Mouse (Mus musculus) B cell, adult 2 months (primary cell): ENCODE results near the gene Tspo.

ENCODE experiments used
- DNase-seq, 2 experiments: peaks; one replicate each; pipeline ENCODE4 v3.0.0; 2022

The Tspo gene

DNA sequence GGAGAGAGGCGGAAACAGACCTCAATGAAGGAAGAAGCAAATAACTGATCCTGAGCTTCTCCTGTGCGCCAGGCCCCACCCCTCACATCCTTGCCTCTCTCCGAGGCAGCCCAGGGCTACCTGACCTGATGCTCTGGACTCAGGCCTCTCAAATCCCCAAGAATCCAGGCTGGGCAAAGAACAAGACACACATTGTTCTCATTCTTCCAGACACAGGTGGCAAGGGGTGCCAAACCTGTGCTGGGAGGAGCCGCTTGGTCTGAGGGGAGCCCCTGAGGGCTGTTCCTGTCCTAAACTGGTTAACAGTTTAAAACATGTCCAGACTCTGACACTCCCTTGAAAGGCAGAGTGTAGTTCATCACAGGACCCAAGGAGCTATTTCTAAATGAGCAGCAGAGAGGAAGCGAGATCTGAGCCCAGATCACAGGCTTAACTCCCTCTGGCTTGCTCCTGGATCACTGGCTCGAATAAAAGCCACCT, 21.4 kb downstream of the Tspo start:
- no peak for DNase-seq

DNA sequence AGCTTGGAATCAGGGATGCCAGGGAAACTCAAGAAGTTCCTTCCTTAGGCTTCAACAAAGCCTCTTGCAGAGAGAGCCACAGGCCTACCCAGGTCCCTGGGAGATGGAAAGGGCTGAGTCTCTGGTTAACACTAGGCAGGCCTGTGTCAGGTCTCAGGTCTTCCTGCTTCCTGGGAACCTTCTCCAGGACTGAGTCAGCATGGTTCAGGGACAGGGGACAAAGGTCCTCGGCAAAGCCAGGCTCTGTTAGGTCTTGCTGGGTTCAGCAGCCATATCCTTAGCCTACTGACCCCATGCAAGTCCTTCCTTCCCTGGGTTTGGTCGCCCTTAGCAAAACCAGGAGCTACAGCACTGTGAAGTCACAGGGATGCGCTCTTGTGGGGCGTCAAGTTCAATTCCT, 27.4 kb downstream of the Tspo start:
- no peak for DNase-seq

DNA sequence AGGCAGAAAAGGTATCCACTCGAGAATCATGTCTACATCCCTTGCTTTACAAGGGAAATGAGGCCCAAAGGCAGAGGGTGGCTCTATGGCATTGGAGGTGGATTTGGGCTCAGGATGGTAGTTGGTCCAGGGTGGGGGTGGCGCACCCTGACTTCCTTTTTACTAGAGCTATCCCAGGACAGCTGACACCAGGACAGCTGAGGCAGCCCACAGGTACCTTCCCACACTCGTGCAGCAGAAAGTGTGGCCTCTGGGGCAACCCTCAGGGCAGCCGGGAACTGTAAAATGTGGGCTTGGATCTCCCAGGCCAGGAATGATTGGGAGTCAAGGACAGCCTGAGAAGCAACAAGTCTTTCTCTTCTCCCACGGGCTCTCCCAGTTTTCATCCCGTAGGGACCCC, 28.4 kb downstream of the Tspo start:
- DNase-seq: no peak

DNA sequence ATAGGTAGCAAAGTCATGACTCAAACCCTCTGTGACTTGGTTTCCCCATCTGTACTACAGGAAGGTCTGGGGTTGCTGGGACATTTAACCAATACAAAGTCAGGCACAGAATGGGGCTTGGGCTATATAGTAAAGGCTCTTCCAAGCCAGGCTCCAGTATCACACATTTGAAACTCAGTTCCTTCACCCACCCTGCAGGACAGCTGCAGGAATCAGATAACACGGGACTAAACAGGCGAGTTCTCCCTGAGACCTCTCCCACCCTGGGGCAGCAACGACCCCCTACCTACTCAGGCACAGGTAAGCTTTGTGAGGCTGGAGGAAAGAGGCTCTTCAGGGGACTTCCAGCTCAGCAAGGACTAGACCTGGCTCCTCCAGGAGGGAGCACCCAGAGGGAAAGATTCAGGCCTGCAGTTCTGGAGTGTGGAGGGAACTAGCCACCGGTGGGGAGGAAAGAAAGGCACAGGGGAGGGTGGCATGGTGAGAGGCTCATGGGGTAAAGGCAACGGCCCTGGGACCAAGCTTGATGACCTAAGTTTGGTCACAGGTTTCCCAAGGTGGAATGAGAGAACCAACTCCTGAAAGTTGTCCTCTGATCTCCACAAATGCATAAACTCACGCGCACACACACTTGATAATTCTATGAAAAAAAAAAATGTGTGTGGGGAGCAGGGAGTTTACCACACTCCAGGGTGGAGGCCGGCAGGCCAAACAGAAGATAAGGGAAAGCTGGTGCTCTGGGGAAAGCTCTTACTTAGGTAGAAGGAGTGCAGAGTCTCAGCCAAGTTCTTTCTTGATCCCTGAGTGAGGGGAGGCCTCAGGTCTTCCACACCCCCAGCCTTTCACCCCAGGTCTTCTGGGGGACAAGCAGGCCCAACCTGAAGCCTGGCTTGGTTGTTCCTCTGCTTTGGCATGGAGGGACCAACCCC, 29.1 kb downstream of the Tspo start:
- no peak for DNase-seq

DNA sequence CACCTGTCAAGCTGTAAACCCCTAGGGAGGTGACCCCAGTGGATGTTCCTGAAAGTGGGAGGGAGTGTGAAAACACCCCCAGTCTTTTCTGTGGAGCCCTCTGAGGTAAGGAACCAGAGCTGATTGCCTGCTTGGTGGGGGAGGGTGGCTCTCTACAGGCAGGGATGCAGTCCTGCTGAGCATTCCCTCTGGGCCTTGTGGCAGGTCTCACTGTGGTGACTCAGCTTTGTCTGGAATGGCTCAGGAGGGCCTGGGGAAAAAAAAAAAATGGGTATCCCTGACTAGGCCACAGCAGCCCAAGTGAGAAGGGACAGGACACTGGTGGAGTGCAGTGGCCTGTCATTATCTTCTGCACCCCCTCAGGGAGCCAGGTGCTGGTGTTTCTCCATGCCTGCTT, 29.8 kb downstream of the Tspo start:
- no peak for DNase-seq

DNA sequence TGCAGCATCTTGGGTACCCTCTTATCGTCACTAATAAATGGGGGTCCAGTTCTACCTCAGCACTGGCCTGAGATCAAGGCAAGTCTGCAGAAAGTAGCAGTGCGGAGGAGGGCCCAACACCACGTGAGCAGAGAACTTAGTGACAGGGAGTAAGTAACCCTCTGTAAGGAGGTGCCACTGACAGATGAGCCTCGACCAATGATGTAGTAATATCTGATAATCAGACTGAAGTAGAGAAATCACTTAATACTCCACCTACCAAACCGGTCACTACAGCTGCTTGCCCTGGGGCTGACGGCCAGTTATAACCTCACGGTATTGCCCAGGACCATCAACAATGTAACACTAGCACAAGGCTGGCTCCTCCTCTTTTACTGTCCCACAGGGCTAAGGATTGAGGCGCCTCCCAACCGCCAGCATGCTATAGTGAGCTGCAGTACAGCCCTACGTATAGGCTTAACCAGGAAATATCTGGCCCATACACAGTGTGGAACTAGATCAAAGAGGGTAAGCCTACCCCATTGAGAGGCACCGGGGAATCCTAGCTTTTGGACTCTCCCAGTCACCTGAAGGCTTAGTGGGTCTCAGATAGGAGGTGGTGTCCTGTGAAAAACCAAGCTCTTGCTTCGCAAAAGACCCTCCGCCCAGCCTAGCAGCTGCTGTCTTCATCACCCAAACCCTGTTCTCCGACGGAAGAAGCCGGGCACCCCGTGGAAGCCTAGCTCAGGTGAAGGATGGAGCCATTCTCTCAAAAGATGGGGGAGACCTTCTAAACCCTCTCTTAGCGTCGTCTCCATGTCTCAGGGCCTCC, 30.5 kb downstream of the Tspo start:
- no peak for DNase-seq

DNA sequence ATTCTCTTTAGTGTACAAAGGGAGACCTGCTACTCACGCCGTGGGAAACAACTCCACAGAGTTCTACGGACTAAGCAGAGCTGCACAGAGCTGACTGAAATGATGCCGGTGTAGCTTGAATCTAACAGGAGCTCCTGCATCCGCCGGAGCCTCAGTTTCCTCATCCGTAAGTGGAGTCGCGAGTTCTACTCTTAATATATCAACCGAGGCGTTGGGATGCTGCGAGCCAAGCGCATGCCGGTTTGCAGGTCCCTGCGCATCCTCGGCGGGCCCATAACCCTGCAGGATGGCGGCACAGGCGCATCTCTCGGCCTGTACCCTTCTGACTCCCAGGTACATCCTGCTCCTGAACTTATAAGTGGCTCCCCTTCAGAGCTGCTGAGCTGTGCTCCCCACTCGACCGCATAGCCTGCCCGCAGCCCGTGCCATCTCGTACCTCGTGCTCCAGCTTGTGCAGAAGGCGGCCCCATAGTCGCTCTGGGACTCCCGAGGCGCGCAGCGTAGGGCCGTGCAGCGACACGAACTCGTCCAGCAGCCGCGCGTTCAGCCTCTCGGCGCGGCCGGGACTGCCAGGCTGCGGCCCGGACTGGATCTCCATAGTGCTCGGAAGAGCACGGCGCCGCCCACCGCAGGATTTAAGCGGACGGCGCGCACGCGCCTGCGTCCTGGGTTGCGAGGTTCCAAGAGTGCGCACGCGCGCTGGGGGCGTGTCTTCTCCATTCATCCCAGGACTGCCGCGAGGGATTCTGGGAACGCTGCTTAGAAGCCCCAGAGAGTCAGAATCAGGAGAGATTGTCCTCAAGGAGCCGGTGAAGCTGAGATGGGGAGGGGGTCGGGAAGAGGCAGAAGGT, 31.3 kb downstream of the Tspo start, which contains the start of gene Ttll12:
Ttll12 (minus strand) TSS at position 645 of the 851 bp plus-strand sequence.
- DNase-seq: peak; percentile 54 to 61

DNA sequence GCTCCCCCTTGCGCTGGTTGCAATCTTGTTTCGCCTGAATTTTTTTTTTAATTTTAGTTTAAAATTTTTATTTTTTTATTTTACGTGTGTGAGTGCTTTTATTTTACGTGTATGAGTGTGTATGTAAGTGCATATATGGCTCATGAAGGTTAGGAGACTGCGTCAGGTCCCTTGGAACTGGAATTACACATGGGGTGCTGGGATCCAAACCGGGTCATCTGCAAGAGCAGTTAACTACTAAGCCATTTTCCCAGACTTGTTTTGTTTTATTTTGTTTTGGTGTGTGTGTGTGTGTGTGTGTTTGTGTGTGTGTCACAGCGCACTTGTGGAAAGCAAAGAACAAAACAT, 31.9 kb downstream of the Tspo start:
- no peak for DNase-seq

DNA sequence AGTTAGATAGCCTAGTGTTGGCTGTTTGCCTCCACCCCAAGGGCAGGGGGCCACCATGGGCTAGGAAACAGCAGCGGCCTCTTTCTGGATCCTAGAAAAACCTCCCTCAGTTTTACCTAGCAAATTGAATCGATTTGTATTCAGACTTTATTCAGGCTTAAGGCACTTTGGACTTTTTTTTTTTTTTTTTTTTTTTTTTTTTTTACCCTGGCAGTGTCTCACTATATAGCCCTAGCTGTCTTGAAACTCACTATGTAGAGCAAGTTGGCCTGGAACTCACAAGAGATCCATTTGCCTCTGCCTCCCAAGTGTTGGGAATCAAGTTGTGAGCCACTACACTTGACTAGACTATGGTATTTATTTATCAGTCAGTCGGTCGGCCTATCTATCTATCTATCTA, 33.4 kb downstream of the Tspo start:
- no peak for DNase-seq

DNA sequence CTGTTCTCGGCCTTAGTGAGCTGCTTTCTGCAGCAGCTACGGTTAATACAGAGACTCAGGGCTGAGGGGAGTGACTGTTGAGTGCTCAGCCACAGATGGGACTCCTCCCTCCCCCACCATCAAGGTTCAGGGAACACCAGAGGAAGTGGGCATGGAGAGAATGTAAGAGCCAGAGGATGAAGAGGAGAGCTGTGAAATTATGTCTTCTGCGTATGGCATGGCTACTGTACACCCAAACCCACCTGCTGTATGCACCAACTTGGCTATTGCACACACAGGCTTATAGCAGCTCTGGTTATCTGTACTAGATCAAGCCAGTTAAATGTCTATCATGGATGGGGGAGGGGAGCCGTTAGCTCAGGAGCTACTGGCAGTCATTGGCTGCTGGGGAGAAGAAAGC, 37.8 kb downstream of the Tspo start:
- DNase-seq: peak in 1 of 2 experiments; percentile 13

DNA sequence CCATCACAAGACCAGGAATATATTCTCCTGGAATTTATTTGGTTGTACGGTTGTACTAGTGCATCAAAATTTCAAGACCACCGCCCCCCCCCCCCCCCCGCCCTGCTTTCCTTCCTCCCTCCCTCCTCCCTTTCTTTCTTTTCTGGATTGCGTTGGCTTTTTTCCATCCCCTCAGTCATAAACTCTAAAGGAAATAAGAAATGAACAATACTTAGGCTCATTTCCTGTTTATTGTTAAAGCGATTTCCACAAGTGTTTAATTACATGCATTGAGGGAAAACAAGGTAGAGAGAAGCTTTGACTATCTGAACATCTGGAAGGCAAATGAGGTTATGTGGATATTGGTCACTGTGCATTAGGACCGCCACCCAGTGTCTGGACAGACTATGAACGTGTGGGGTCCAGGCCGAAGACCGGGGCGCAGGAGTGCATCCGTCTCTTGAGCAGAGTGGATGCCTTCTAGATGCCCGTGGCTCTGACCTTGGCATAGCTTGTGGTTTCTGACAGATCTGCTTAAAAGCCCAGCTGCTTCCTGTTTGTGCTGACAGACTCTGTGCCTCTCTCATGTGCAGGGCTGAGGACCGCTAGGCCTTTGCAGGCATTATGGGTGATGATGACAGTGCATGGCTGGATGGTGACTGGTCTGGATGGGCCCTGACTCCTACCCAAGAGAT, 39.1 kb downstream of the Tspo start:
- peak; percentile 67 to 69 for DNase-seq

DNA sequence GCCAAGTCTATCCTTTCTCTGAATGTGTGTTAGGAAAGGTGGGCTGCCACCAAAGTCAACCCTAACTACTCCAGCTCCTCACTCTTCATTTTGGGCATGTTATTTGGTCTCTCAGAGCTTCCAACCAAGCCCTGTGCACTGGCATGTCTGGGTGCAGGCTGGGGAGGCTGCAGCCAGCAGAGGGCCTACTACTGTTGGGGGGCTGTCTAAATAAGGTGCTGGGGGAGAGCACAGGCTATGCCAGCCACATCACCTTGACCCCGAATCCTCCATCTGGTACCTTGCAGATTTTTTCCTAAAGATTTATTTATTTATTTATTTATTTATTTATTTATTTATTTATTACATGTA, 39.6 kb downstream of the Tspo start:
- no peak for DNase-seq

DNA sequence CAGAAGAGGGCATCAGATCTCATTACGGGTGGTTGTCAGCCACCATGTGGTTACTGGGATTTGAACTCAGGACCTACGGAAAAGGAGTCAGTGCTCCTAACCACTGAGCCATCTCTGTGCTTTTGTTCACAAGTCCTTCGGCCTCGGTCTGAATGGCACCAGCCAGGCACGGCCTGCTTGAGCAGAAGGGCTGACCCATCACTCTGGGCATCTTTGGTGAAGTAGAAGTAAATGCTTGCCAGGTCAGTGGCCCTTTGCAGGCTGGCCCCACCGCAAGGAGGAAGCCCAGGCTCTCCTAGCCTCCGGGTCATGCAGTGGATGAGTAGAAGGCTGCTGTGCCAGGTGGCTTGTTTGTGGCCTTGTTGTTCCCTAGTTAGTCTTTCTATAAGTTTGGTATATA, 40.0 kb downstream of the Tspo start:
- DNase-seq: no peak

DNA sequence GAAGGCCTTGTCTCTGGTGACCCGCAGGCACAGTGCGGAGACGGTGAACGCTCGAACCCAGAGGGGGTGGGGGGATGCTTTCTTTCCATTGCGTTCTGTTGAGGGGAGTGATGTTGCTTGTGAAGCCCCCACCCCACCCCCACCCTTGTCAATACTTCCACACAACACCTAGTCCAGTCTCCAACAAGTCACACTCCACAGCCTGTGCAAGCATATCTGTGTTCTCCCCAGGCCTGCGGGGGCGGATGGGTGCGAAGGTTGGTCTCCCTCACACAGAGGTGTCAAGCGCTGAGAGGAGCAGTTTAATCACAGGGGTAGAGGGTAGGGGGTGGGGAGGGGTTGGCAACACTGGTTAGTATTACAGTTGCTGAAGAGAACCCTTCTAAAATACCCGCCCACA, 42.8 kb downstream of the Tspo start:
- no peak for DNase-seq

DNA sequence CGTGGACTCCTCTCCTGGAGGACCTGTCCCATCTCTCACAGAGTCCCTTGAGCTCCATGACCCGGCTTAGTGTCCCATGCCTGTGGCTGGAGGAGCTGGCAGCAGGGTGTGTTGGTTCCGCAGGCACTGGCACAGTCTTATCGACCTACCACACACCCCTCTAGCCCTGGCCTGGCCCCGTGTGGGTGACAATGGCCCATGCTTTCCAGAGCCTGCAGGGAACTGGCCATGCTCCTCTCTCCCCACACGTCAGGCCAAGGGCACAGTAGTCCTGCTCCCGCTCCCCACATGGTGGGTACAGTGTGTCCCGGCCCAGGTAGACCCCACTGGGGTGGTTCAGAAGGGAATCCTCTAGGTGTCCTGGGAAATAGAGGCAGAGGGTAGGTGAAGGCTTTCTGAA, 43.3 kb downstream of the Tspo start:
- DNase-seq: no peak

DNA sequence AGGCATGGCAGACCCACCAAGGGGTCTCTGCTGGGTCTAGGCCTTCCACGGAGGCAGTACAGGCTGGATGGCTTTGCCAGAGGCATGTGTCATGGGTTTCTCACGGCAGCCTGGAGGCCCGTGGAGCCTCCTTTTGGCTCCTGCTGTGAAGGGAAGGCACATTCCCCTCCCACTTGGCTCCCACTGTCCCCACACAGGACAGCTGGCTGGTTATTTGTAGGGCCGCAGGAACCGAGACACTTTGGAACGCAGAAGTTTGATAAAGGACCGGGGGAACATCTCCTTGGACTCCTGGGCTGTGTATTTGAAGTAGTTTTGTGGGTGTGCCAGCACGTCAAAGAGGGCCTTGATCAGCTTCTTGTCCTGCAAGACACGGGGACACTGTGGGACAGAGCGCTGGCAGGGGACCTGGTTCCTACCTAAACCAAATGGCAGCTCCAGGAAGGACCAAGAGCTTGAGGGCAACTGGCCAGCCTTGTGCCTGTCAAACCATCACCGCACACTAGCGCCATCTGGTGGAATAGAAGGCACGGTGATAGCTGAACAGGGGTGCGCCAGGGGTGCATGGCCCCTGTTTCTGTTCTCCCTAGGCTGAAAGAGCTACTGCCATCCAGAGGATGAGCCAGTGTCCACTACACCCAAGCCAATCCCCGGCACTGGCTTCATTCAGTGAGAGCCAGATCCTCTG, 43.9 kb downstream of the Tspo start:
- DNase-seq: peak; percentile 74 to 75

DNA sequence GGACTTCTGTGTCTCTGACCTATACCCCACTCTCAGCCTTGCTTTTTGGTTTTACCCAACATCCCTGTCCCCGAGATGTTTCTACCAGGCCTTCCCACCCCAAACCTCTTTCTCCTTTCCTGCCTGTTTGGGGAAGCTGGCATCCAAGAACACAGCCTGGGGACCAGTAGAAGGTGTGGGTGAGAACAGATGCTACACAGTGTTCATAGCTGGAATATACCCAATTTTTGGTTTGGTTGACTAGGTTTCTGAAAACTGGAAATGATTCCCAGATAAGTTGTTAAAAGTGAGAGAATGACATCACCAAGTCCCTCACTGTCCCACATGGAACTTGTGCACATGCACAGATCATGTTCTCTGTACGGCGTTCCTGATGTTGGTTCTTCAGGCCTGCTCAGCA, 51.9 kb downstream of the Tspo start:
- no peak for DNase-seq
